Mouse (Mus musculus): Measurements from ENCODE around the gene Pakap. TPM values are rescaled to one million over a fixed set of nuclear protein-coding genes. Genes with fewer than 3 reads are reported as not detected.

Gene Pakap
- polyA plus RNA-seq, 1 experiment from 2014 or later: 21.8 TPM

- Histone ChIP-seq H3K27ac (ENCODE audit: low read length) (no peak overlapping the region), H3K9ac (replicated peaks; ENCODE audit: low read length) (no peak overlapping the region; the same call in 1 of the 2 replicates), H3K36me3 (ENCODE audit: insufficient read depth, low read length) (no peaks in the 10 kb centered on the region), H3K4me3 (ENCODE audit: low read length) (peak overlapping the region; percentile 66), H3K27me3 (ENCODE audit: insufficient read depth, low read length) (peaks cover 10% of the 10 kb centered on the region), H3K4me1 (ENCODE audit: insufficient read depth, low read length) (peaks cover 15% of the 10 kb centered on the region), H3K4me2 (replicated peaks; ENCODE audit: low read depth, low read length) (peak overlapping the region; percentile 93), H3K9me3 (ENCODE audit: low read length) (no peaks in the 10 kb centered on the region)
- ATAC-seq (ENCODE audit: low FRiP score, low TSS enrichment): no peak
- WGBS: 86% methylated on average over 4 of the region's 4 CpGs
Measured at GRCm38 (mm10) chr4:57569069-57569355, 1.0 kb downstream of the Pakap start.

GRCm38 (mm10) chr4:57569711-57570110 lies 1.7 kb downstream of the Pakap start:
- ATAC-seq (ENCODE audit: low FRiP score, low TSS enrichment): no peak
- Histone ChIP-seq H3K4me1 (ENCODE audit: insufficient read depth, low read length) (peaks cover 15% of the 10 kb centered on the region), H3K27ac (ENCODE audit: low read length) (no peak overlapping the region), H3K9ac (replicated peaks; ENCODE audit: low read length) (no peak overlapping the region), H3K4me2 (replicated peaks; ENCODE audit: low read depth, low read length) (no peak overlapping the region), H3K36me3 (ENCODE audit: insufficient read depth, low read length) (no peaks in the 10 kb centered on the region), H3K9me3 (ENCODE audit: low read length) (no peaks in the 10 kb centered on the region), H3K27me3 (ENCODE audit: insufficient read depth, low read length) (peaks cover 10% of the 10 kb centered on the region), H3K4me3 (ENCODE audit: low read length) (no peak overlapping the region)
- whole genome bisulfite sequencing: 80% methylated on average over 6 of the region's 6 CpGs

- H3K36me3 ChIP-seq (ENCODE audit: insufficient read depth, low read length): no peaks in the 10 kb centered on the region
- H3K27me3 ChIP-seq (ENCODE audit: insufficient read depth, low read length): peaks cover 10% of the 10 kb centered on the region
- H3K4me2 ChIP-seq (replicated peaks; ENCODE audit: low read depth, low read length): no peak overlapping the region
- H3K4me1 ChIP-seq (ENCODE audit: insufficient read depth, low read length): peaks cover 15% of the 10 kb centered on the region
- H3K4me3 ChIP-seq (ENCODE audit: low read length): no peak overlapping the region
- WGBS: 72% methylated on average over 3 of the region's 3 CpGs
- ATAC-seq (ENCODE audit: low FRiP score, low TSS enrichment): no peak
- no peak overlapping the region for H3K9ac ChIP-seq (replicated peaks; ENCODE audit: low read length)
- H3K9me3 ChIP-seq (ENCODE audit: low read length): no peaks in the 10 kb centered on the region
- H3K27ac ChIP-seq (ENCODE audit: low read length): no peak overlapping the region
Measured at GRCm38 (mm10) chr4:57570229-57570628, 2.2 kb downstream of the Pakap start.

- no peaks in the 10 kb centered on the region for H3K9me3 ChIP-seq (ENCODE audit: low read length)
- H3K9ac ChIP-seq (replicated peaks; ENCODE audit: low read length): no peak overlapping the region
- H3K27me3 ChIP-seq (ENCODE audit: insufficient read depth, low read length): no peaks in the 10 kb centered on the region; the same call in 1 of the 2 replicates
- ATAC-seq (ENCODE audit: low FRiP score, low TSS enrichment): no peak
- no peaks in the 10 kb centered on the region for H3K36me3 ChIP-seq (ENCODE audit: insufficient read depth, low read length)
- H3K4me1 ChIP-seq (ENCODE audit: insufficient read depth, low read length): no peaks in the 10 kb centered on the region
- no peak overlapping the region for H3K4me2 ChIP-seq (replicated peaks; ENCODE audit: low read depth, low read length)
- no peak overlapping the region for H3K27ac ChIP-seq (ENCODE audit: low read length)
- H3K4me3 ChIP-seq (ENCODE audit: low read length): no peak overlapping the region
- 82% methylated on average over 3 of the region's 3 CpGs for WGBS
Measured at GRCm38 (mm10) chr4:57574181-57574580, 6.2 kb downstream of the Pakap start.

- H3K9ac ChIP-seq (replicated peaks; ENCODE audit: low read length): no peak overlapping the region
- WGBS: 62% methylated on average over 6 of the region's 6 CpGs
- H3K27me3 ChIP-seq (ENCODE audit: insufficient read depth, low read length): no peaks in the 10 kb centered on the region
- H3K4me1 ChIP-seq (ENCODE audit: insufficient read depth, low read length): no peaks in the 10 kb centered on the region
- ATAC-seq (ENCODE audit: low FRiP score, low TSS enrichment): no peak
- H3K27ac ChIP-seq (ENCODE audit: low read length): no peak overlapping the region
- no peaks in the 10 kb centered on the region for H3K9me3 ChIP-seq (ENCODE audit: low read length)
- no peaks in the 10 kb centered on the region for H3K36me3 ChIP-seq (ENCODE audit: insufficient read depth, low read length)
- H3K4me2 ChIP-seq (replicated peaks; ENCODE audit: low read depth, low read length): no peak overlapping the region
- no peak overlapping the region for H3K4me3 ChIP-seq (ENCODE audit: low read length)
Measured at GRCm38 (mm10) chr4:57574646-57575045, 6.7 kb downstream of the Pakap start.

GRCm38 (mm10) chr4:57575686-57576085 lies 7.7 kb downstream of the Pakap start:
- no peak for ATAC-seq (ENCODE audit: low FRiP score, low TSS enrichment)
- Histone ChIP-seq H3K9me3 (ENCODE audit: low read length) (no peaks in the 10 kb centered on the region), H3K4me1 (ENCODE audit: insufficient read depth, low read length) (no peaks in the 10 kb centered on the region), H3K4me3 (ENCODE audit: low read length) (no peak overlapping the region), H3K27me3 (ENCODE audit: insufficient read depth, low read length) (no peaks in the 10 kb centered on the region), H3K4me2 (replicated peaks; ENCODE audit: low read depth, low read length) (no peak overlapping the region), H3K9ac (replicated peaks; ENCODE audit: low read length) (no peak overlapping the region), H3K27ac (ENCODE audit: low read length) (no peak overlapping the region), H3K36me3 (ENCODE audit: insufficient read depth, low read length) (no peaks in the 10 kb centered on the region)
- 74% methylated on average over 5 of the region's 5 CpGs for WGBS

- no peaks in the 10 kb centered on the region for H3K27me3 ChIP-seq (ENCODE audit: insufficient read depth, low read length)
- no peaks in the 10 kb centered on the region for H3K9me3 ChIP-seq (ENCODE audit: low read length)
- H3K9ac ChIP-seq (replicated peaks; ENCODE audit: low read length): no peak overlapping the region
- no peak overlapping the region for H3K4me2 ChIP-seq (replicated peaks; ENCODE audit: low read depth, low read length)
- no peaks in the 10 kb centered on the region for H3K4me1 ChIP-seq (ENCODE audit: insufficient read depth, low read length)
- no peak for ATAC-seq (ENCODE audit: low FRiP score, low TSS enrichment)
- 80% methylated on average over 11 of the region's 11 CpGs for WGBS
- no peaks in the 10 kb centered on the region for H3K36me3 ChIP-seq (ENCODE audit: insufficient read depth, low read length)
- H3K27ac ChIP-seq (ENCODE audit: low read length): no peak overlapping the region
- no peak overlapping the region for H3K4me3 ChIP-seq (ENCODE audit: low read length)
Measured at GRCm38 (mm10) chr4:57576095-57576494, 8.1 kb downstream of the Pakap start.

- 90% methylated on average over 10 of the region's 10 CpGs for WGBS
- no peaks in the 10 kb centered on the region for H3K27me3 ChIP-seq (ENCODE audit: insufficient read depth, low read length)
- no peak overlapping the region for H3K4me3 ChIP-seq (ENCODE audit: low read length)
- H3K4me2 ChIP-seq (replicated peaks; ENCODE audit: low read depth, low read length): no peak overlapping the region
- H3K27ac ChIP-seq (ENCODE audit: low read length): no peak overlapping the region
- H3K36me3 ChIP-seq (ENCODE audit: insufficient read depth, low read length): no peaks in the 10 kb centered on the region
- no peak for ATAC-seq (ENCODE audit: low FRiP score, low TSS enrichment)
- H3K9ac ChIP-seq (replicated peaks; ENCODE audit: low read length): no peak overlapping the region
- H3K9me3 ChIP-seq (ENCODE audit: low read length): no peaks in the 10 kb centered on the region
- no peaks in the 10 kb centered on the region for H3K4me1 ChIP-seq (ENCODE audit: insufficient read depth, low read length)
Measured at GRCm38 (mm10) chr4:57579683-57580082, 11.7 kb downstream of the Pakap start.

- no peaks in the 10 kb centered on the region for H3K36me3 ChIP-seq (ENCODE audit: insufficient read depth, low read length)
Measured at GRCm38 (mm10) chr4:57585281-57585800, 17.4 kb downstream of the Pakap start.

GRCm38 (mm10) chr4:57586933-57587658 lies 19.1 kb downstream of the Pakap start:
- Histone ChIP-seq H3K9ac (replicated peaks; ENCODE audit: low read length) (no peak overlapping the region), H3K4me1 (ENCODE audit: insufficient read depth, low read length) (peaks cover 13% of the 10 kb centered on the region), H3K27ac (ENCODE audit: low read length) (peak overlapping the region; percentile 67; the same call in 1 of the 2 replicates), H3K4me2 (replicated peaks; ENCODE audit: low read depth, low read length) (peak overlapping the region; percentile 14; the same call in 1 of the 2 replicates), H3K9me3 (ENCODE audit: low read length) (no peaks in the 10 kb centered on the region), H3K36me3 (ENCODE audit: insufficient read depth, low read length) (no peaks in the 10 kb centered on the region), H3K27me3 (ENCODE audit: insufficient read depth, low read length) (no peaks in the 10 kb centered on the region), H3K4me3 (ENCODE audit: low read length) (no peak overlapping the region)
- ATAC-seq (ENCODE audit: low FRiP score, low TSS enrichment): peak; percentile 78
- 30% methylated on average over 7 of the region's 7 CpGs for WGBS

More at GRCm38 (mm10) chr4:57585281-57585800, 17.4 kb downstream of the Pakap start:
- Histone ChIP-seq H3K4me2 (replicated peaks; ENCODE audit: low read depth, low read length) (no peak overlapping the region), H3K27me3 (ENCODE audit: insufficient read depth, low read length) (no peaks in the 10 kb centered on the region), H3K4me3 (ENCODE audit: low read length) (no peak overlapping the region), H3K4me1 (ENCODE audit: insufficient read depth, low read length) (peaks cover 13% of the 10 kb centered on the region), H3K9me3 (ENCODE audit: low read length) (no peaks in the 10 kb centered on the region), H3K27ac (ENCODE audit: low read length) (no peak overlapping the region), H3K9ac (replicated peaks; ENCODE audit: low read length) (no peak overlapping the region)
- ATAC-seq (ENCODE audit: low FRiP score, low TSS enrichment): no peak
- WGBS: 69% methylated on average over 6 of the region's 6 CpGs
